Mouse (Mus musculus) forebrain, embryonic 15.5 days (tissue): Measurements from ENCODE around the gene Ipmk. TPM values are rescaled to one million over a fixed set of nuclear protein-coding genes. Genes with fewer than 3 reads are reported as not detected.
A peak's percentile ranks its signal among the peaks of the same experiment; 100 is the strongest.

Source experiments
- ATAC-seq: fragments of 200-750 bp; cut with Nextera tagmentation; replicated peaks from 2 replicates; pipeline ENCODE4 v1.8.0; 2017; ENCODE audit warnings: mild to moderate bottlenecking, moderate TSS enrichment, moderate library complexity
- H3K27ac ChIP-seq: fragments of 300-500 bp; sonication (generic); replicated peaks from 2 replicates; pipeline ENCODE4 v1.5.1; 2015; ENCODE audit warnings: mild to moderate bottlenecking, inconsistent platforms
- H3K27me3 ChIP-seq: fragments of 300-500 bp; sonication (generic); 2 replicates; pipeline ENCODE4 v1.6.1; 2015; ENCODE audit warnings: inconsistent platforms
- H3K36me3 ChIP-seq: fragments of 300-500 bp; sonication (generic); 2 replicates; pipeline ENCODE4 v1.6.1; 2015; ENCODE audit warnings: mild to moderate bottlenecking, inconsistent platforms
- H3K4me1 ChIP-seq: fragments of 300-500 bp; sonication (generic); 2 replicates; pipeline ENCODE4 v1.6.1; 2015; ENCODE audit warnings: inconsistent platforms
- H3K4me2 ChIP-seq: fragments of 300-500 bp; sonication (generic); replicated peaks from 2 replicates; pipeline ENCODE4 v1.6.1; 2015; ENCODE audit warnings: mild to moderate bottlenecking, inconsistent platforms
- H3K4me3 ChIP-seq: fragments of 300-500 bp; sonication (generic); 2 replicates; pipeline ENCODE4 v1.5.1; 2015; ENCODE audit warnings: mild to moderate bottlenecking, inconsistent platforms
- H3K9ac ChIP-seq: fragments of 300-500 bp; sonication (generic); replicated peaks from 2 replicates; pipeline ENCODE4 v1.6.1; 2015; ENCODE audit warnings: mild to moderate bottlenecking, inconsistent platforms
- H3K9me3 ChIP-seq: fragments of 300-500 bp; sonication (generic); 2 replicates; pipeline ENCODE4 v1.6.1; 2016; ENCODE audit warnings: inconsistent platforms
- WGBS: fragments of 180-500 bp; shearing (Covaris S2); methylation state at CpG from one replicate; pipeline ENCODE4 v1.1.7; 2015; ENCODE audit warnings: mixed read lengths; 5-methylcytosine and 5-hydroxymethylcytosine counted together
- polyA plus RNA-seq: library from polyadenylated mRNA; unstranded; fragments of >200 nt; fragmentation: Nextera tagmentation; extraction: Ambion mirVana; gene quantifications from 2 replicates; pipeline ENCODE4 v1.2.1, GENCODE M21; 2015

Ipmk gene
- polyA plus RNA-seq, 1 experiment from 2014 or later = 19.0 TPM

DNA sequence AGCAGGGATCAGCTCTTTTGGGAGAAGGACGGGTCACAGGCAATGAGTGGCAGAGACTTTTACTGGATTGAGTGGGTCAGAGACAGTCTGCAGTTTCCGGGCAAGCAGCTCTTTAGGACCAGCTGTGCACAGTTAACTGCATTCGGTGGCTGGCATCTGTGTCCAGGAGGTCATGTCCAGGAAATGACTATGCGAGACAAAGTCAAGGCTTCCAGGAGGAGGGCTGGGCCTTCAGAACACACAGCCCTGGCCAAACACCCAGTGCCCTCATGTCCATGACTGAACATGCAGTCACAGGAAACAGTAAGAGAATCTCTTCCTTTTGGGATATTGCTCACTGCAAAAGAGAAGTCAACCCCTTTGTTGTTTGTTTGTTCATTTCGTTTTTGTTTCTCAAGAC is 62.4 kb downstream of the Ipmk start:
- no peak for ATAC-seq
- Histone ChIP-seq H3K9me3 (no peaks in the 10 kb centered on the region), H3K27me3 (no peaks in the 10 kb centered on the region), H3K4me2 (no peak overlapping the region), H3K9ac (no peak overlapping the region), H3K36me3 (no peaks in the 10 kb centered on the region), H3K4me3 (no peak overlapping the region), H3K27ac (no peak overlapping the region), H3K4me1 (no peaks in the 10 kb centered on the region)
- WGBS = 81% methylated on average over 5 of the region's 5 CpGs

DNA sequence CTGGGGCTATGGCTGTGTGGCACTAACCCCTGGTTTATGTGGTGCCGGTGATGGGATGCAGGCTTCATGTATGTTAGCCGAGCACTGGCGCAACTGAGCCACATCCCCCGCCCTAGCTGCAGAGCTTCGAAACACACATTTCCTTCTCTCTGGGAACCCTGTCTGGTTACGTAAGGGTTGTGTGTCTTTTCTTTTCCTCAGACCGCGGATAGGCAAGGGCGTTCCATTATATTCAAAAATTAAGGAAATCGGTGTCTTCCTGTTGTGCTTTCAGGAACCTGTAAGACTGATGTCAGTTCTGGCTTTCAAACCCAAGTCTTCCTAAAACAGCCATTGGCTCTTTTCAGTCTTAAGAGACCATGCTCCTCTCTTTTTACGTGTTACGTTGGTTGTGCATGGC is 65.8 kb downstream of the Ipmk start:
- no peak for ATAC-seq
- no peak overlapping the region for H3K9ac ChIP-seq
- H3K27me3 ChIP-seq = no peaks in the 10 kb centered on the region
- H3K4me1 ChIP-seq = no peaks in the 10 kb centered on the region
- H3K27ac ChIP-seq = no peak overlapping the region
- no peaks in the 10 kb centered on the region for H3K36me3 ChIP-seq
- H3K4me3 ChIP-seq = no peak overlapping the region
- H3K9me3 ChIP-seq = no peaks in the 10 kb centered on the region
- H3K4me2 ChIP-seq = no peak overlapping the region
- 90% methylated on average over 12 of the region's 12 CpGs for WGBS

DNA sequence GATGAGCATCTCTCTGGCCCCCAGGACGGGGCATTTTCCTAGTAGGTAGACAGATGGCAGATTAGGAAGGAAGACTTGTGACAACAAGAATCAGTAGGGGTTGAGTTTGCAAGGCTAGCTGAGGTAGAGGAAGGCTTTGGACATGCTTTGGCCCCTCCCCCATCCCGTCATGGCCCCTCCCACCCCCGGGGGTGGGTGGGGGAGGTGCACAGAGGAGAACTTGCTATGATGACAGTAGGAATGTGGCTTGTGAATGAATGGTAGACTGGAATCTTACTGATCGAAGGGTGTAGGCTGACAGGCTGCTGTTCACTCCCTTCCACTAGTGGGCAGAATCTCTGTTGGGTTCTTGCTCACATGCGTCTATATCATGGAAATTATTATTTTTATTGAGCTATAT is 74.0 kb downstream of the Ipmk start:
- H3K4me2 ChIP-seq = no peak overlapping the region
- H3K36me3 ChIP-seq = no peaks in the 10 kb centered on the region
- H3K9me3 ChIP-seq = no peaks in the 10 kb centered on the region
- peaks cover 7% of the 10 kb centered on the region for H3K4me1 ChIP-seq
- H3K4me3 ChIP-seq = no peak overlapping the region
- H3K27ac ChIP-seq = no peak overlapping the region
- ATAC-seq = no peak
- 71% methylated on average over 5 of the region's 5 CpGs for WGBS
- H3K27me3 ChIP-seq = no peaks in the 10 kb centered on the region
- no peak overlapping the region for H3K9ac ChIP-seq

DNA sequence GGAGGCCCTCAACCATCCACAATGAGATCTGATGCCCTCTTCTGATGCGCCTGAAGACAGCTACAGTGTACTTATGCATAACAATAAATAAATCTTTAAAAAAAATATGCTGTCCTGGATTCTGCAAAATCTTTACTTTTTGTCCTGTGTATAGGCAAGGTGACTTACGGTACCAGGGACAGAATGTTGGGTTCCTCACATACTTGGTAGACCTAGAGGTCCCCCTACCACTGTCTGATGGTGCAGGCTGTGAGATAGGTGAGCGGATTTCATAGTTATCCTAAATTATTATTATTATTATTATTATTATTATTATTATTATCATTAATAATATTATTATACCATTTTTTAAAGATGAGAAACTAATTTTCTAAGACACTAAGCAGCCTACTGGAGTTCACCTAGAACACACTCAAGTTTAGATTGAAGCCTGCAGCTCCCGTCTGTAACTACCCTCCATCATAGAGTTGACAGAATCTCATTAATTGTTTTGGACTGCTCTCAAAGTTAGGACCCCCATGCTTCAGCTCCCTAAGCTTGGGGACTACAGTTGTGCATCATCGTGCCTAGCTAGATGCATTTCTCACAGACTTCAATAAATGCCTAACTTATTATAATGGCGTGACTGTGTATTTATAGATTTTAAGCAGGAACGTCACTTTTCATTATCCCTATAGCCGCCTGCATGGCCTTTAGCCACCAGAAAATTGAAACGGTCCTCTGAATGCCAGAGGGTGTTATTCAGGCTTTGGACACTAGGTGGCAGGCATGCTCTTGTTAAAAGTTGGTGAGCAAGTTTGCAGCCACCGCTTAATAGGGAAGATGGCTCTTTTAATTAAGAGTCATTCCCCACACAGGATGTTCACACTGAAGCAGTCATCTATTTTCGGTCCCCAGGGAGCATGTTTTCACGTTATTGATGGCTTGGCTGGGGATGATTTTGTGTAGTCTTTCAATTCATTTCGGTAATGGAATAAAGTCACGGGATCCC is 74.8 kb downstream of the Ipmk start:
- no peaks in the 10 kb centered on the region for H3K9me3 ChIP-seq
- H3K4me3 ChIP-seq = no peak overlapping the region
- no peaks in the 10 kb centered on the region for H3K27me3 ChIP-seq
- H3K27ac ChIP-seq = no peak overlapping the region
- H3K36me3 ChIP-seq = no peaks in the 10 kb centered on the region
- peaks cover 14% of the 10 kb centered on the region for H3K4me1 ChIP-seq
- no peak overlapping the region for H3K9ac ChIP-seq
- H3K4me2 ChIP-seq = no peak overlapping the region
- ATAC-seq = no peak; the same call in 1 of the 2 replicates
- 40% methylated on average over 14 of the region's 14 CpGs for WGBS

DNA sequence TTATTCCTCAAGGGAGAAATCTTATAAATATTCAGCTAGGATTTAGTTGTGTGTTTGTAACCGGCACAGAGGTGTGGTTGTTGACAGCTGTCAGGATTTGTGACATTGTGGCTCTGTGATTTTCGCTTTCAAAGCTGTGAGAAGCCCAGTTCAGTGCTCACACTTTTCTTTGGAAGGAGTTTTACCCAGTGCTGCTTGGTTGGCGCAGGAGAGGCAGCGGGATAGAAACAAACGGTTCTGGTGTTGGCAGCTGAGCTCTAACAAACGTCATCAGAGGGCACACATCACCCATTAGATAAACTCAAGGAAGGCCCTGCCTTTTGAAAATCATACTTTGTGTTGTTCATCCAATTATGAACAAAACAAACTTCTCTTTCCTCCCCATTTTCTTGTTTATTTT is 79.2 kb downstream of the Ipmk start:
- no peak overlapping the region for H3K4me2 ChIP-seq
- WGBS = 36% methylated on average over 6 of the region's 6 CpGs

DNA sequence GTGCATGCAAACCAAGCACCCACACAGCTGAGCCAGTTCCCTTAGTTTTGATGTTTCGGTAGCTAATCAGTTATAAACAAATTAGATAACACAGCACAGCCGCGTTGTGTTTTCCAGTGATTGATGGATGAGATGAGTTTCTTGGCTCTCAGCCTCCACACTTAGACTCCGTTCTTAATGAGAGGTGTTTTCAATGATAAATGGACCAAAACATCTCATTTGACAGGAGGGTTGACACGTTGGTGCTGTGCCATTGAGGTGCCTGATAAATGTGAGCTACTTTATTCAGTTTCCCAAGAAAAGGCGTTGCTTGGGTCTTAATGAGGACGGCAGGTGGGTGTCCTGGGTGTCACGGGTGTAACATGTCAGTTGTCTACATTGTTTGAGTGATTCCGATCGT is 79.8 kb downstream of the Ipmk start:
- Histone ChIP-seq H3K4me3 (no peak overlapping the region), H3K27ac (peak overlapping the region; percentile 62), H3K4me1 (peaks cover 18% of the 10 kb centered on the region), H3K36me3 (no peaks in the 10 kb centered on the region), H3K4me2 (no peak overlapping the region), H3K9me3 (no peaks in the 10 kb centered on the region), H3K27me3 (no peaks in the 10 kb centered on the region), H3K9ac (no peak overlapping the region)
- peak; percentile 2; the same call in 1 of the 2 replicates for ATAC-seq
- 46% methylated on average over 10 of the region's 10 CpGs for WGBS

More for the DNA sequence above, 79.2 kb downstream of the Ipmk start:
- peak overlapping the region; percentile 62 for H3K27ac ChIP-seq
- peaks cover 18% of the 10 kb centered on the region for H3K4me1 ChIP-seq
- no peaks in the 10 kb centered on the region for H3K9me3 ChIP-seq
- H3K27me3 ChIP-seq = no peaks in the 10 kb centered on the region
- H3K4me3 ChIP-seq = no peak overlapping the region
- ATAC-seq = peak; percentile 68
- no peak overlapping the region for H3K9ac ChIP-seq
- H3K36me3 ChIP-seq = no peaks in the 10 kb centered on the region

DNA sequence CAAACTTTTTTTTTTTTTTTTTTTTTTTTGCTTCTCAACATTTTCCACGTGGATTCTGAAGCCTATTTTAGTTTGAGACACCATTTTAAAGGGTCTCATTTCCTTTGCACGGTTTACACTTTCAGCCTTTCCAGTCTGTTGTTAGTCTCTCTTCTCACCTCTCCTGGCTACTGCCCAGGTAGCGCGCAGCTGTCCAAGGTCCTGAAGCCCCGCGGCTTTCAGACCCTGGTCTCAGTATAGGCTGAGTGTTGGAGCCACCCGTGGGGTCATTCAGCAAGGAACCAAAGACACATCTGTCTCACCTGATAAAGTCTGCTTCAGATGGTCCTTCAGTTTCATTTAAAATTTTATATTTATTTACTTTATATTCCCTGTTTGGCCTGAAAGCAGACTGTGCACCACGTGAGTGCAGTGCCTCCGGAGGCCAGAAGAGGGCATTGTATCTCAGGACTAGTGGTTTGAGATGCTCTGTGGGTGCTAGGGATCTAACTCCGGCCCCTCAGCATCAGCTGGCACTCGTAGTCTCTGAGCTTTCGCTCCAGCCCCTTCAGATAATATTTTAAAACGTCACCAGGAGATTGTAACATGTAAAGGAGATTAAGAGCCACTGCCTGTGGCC is 80.8 kb downstream of the Ipmk start:
- Histone ChIP-seq H3K4me3 (no peak overlapping the region), H3K27ac (no peak overlapping the region), H3K27me3 (no peaks in the 10 kb centered on the region), H3K9ac (no peak overlapping the region), H3K9me3 (no peaks in the 10 kb centered on the region), H3K4me2 (no peak overlapping the region), H3K36me3 (no peaks in the 10 kb centered on the region), H3K4me1 (peaks cover 18% of the 10 kb centered on the region)
- ATAC-seq = no peak
- 64% methylated on average over 13 of the region's 13 CpGs for WGBS

DNA sequence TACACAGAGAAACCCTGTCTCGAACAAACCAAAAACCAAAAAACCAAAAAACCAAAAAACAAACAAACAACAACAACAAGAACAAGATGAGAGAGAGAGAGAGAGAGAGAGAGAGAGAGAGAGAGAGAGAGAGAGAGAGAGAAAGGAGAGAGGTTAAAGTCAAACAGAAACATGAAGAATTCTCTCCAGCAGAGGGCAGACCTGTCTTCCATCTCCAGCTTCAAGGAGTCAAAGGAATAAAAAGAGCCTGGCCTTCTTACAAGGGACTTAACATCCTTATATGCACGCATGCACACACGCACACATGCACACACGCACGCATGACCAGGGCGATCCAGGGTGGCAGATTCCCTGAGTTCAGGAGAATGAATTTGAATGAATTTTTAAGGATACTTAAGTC is 83.1 kb downstream of the Ipmk start:
- Histone ChIP-seq H3K27me3 (no peaks in the 10 kb centered on the region), H3K9me3 (no peaks in the 10 kb centered on the region), H3K4me2 (no peak overlapping the region), H3K4me1 (peaks cover 18% of the 10 kb centered on the region), H3K9ac (no peak overlapping the region), H3K27ac (no peak overlapping the region), H3K36me3 (no peaks in the 10 kb centered on the region), H3K4me3 (no peak overlapping the region)
- 91% methylated on average over 6 of the region's 6 CpGs for WGBS
- ATAC-seq = no peak

DNA sequence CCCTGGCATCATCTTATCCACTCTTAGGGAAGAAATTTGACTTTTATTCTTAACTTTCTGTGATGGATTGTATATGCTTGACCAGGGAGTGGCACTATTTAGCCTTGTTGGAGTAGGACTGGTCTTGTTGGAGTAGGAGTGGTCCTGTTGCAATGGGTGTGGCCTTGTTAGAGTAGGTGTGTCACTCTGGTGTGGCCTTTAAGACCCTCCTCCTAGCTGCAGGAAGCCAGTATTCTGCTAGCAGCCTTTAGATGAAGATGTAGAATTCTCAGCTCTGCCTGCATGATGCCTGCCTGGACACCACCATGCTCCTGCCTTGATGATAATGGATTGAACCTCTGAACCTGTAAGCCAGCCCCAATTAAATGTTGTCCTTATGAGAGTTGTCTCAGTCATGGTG is 95.5 kb downstream of the Ipmk start:
- Histone ChIP-seq H3K9me3 (no peaks in the 10 kb centered on the region), H3K4me1 (no peaks in the 10 kb centered on the region), H3K4me3 (no peak overlapping the region), H3K4me2 (no peak overlapping the region), H3K9ac (no peak overlapping the region), H3K27ac (no peak overlapping the region), H3K27me3 (no peaks in the 10 kb centered on the region), H3K36me3 (no peaks in the 10 kb centered on the region)
- no peak for ATAC-seq

DNA sequence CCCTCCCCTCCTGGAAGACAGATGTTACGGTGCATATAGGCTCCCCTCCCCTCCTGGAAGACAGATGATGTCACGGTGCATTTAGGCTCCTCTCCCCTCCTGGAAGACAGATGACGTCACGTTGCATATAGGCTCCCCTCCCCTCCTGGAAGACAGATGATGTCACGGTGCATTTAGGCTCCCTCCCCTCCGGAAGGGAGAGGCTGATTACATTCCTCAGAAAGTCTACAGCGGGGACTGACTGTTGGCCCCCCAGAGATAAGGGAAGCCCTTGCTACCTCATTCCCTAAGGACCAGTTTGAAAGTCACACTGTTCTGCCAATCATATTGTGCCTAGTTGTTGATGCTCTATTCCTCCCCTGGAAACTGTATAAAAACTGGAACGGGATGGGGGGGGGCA is 100.1 kb downstream of the Ipmk start:
- H3K4me2 ChIP-seq = no peak overlapping the region
- H3K4me1 ChIP-seq = no peaks in the 10 kb centered on the region
- no peak for ATAC-seq
- no peak overlapping the region for H3K9ac ChIP-seq
- H3K4me3 ChIP-seq = no peak overlapping the region
- no peaks in the 10 kb centered on the region for H3K27me3 ChIP-seq
- no peak overlapping the region for H3K27ac ChIP-seq
- H3K36me3 ChIP-seq = no peaks in the 10 kb centered on the region
- 81% methylated on average over 8 of the region's 8 CpGs for whole genome bisulfite sequencing
- no peaks in the 10 kb centered on the region for H3K9me3 ChIP-seq

DNA sequence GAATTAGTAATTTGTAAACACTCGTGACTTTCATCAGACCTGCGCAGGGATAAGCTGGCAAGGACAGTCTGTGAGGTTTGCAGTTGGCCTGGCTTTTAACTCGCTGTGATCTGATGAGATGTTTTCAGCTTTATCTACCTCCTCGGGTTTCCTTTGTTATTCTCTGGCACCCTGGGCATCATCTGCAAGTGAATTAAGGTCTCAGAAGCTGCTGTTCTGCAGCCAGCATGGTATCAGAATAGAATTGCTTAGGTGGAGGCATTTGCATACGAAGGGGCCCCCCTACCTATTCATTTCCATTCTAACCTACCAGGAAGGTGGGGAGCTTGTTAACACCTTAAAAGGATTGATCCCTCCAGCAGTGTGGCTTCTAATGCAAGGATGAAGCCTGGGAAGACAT is 100.7 kb downstream of the Ipmk start:
- Histone ChIP-seq H3K4me2 (no peak overlapping the region), H3K27me3 (no peaks in the 10 kb centered on the region), H3K36me3 (no peaks in the 10 kb centered on the region), H3K27ac (no peak overlapping the region), H3K9ac (no peak overlapping the region), H3K4me1 (no peaks in the 10 kb centered on the region), H3K4me3 (no peak overlapping the region), H3K9me3 (no peaks in the 10 kb centered on the region)
- 65% methylated on average over 5 of the region's 5 CpGs for WGBS
- ATAC-seq = no peak

DNA sequence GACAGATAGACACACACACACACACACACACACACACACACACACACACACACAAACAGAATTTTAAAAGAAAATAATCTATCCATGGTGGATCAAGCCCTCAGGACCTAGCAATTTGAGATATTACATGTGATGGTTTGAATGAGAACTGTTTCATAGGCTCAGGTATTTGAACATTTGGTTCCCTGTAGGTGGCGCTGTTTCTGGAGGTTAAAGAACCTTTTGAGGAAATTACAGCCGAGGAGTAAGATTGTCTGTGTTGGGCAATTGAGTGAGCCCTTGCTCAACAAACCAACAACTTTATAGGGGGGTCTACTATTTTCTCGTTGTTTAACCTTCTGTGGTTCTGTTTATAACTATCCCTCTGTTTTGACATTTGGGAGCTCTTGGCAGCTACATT is 107.8 kb downstream of the Ipmk start:
- no peaks in the 10 kb centered on the region for H3K27me3 ChIP-seq
- H3K9ac ChIP-seq = no peak overlapping the region
- no peaks in the 10 kb centered on the region for H3K4me1 ChIP-seq
- no peaks in the 10 kb centered on the region for H3K36me3 ChIP-seq
- H3K9me3 ChIP-seq = no peaks in the 10 kb centered on the region
- 57% methylated on average over 3 of the region's 3 CpGs for WGBS
- ATAC-seq = no peak
- H3K4me2 ChIP-seq = no peak overlapping the region
- H3K4me3 ChIP-seq = no peak overlapping the region
- no peak overlapping the region for H3K27ac ChIP-seq
